Mouse (Mus musculus) myocyte (in vitro differentiated cells): Measurements from ENCODE around the gene Glipr1l1. TPM values are rescaled to one million over a fixed set of nuclear protein-coding genes. Genes with fewer than 3 reads are reported as not detected.
"Not testable (repeated sequence)": the region's sequence is repeated elsewhere in the genome, so short reads cannot be mapped to it uniquely, and the experiment has no call there.

ENCODE experiments used
- H3K27me3 ChIP-seq: one replicate; pipeline ENCODE4 v1.6.1; 2011; ENCODE audit not compliant: control insufficient read depth, insufficient read depth, insufficient read length
- H3K36me3 ChIP-seq: one replicate; pipeline ENCODE4 v1.6.1; 2011; ENCODE audit not compliant: control insufficient read depth, insufficient read depth
- H3K4me2 ChIP-seq: one replicate; pipeline ENCODE4 v1.6.1; 2011; ENCODE audit warnings: low read depth, control low read depth
- H3K4me3 ChIP-seq: one replicate; pipeline ENCODE4 v1.5.1; 2011; ENCODE audit warnings: mild to moderate bottlenecking, control low read depth, moderate library complexity
- H3K79me2 ChIP-seq: one replicate; pipeline ENCODE4 v1.6.1; 2011; ENCODE audit not compliant: control insufficient read depth, insufficient read depth
- H3ac ChIP-seq: one replicate; pipeline ENCODE4 v1.6.1; 2011; ENCODE audit not compliant: control insufficient read depth, insufficient read length
- CEBPB ChIP-seq: IDR thresholded peaks from 2 replicates; pipeline ENCODE4 v1.6.1; 2011; ENCODE audit warnings: mild to moderate bottlenecking, moderate library complexity; ENCODE audit not compliant: poor library complexity, insufficient read depth, severe bottlenecking
- E2F4 ChIP-seq: IDR thresholded peaks from one replicate; pipeline ENCODE4 v1.6.1; 2011; ENCODE audit warnings: mild to moderate bottlenecking, control low read depth, moderate library complexity; ENCODE audit not compliant: insufficient read depth
- MAX ChIP-seq: IDR thresholded peaks from one replicate; pipeline ENCODE4 v1.6.1; 2011; ENCODE audit warnings: low read depth, mild to moderate bottlenecking, control low read depth
- MYOD1 ChIP-seq, 3 experiments: IDR thresholded peaks; one replicate each; pipeline ENCODE4 v1.6.1; 2011; ENCODE audit warnings: control low read depth in 2 of 3, low read depth in 2 of 3, mild to moderate bottlenecking in 2 of 3, moderate library complexity in 1 of 3; ENCODE audit not compliant: insufficient read length in 2 of 3, control insufficient read depth in 1 of 3
- MYOG ChIP-seq, 3 experiments: IDR thresholded peaks; one replicate each; pipeline ENCODE4 v1.6.1; 2011; ENCODE audit warnings: control low read depth in 2 of 3, low read depth in 2 of 3, mild to moderate bottlenecking in 2 of 3; ENCODE audit not compliant: insufficient read length in 2 of 3, control insufficient read depth in 1 of 3, insufficient read depth in 1 of 3
- POLR2A ChIP-seq: IDR thresholded peaks from one replicate; pipeline ENCODE4 v1.6.1; 2011; ENCODE audit warnings: low read depth, mild to moderate bottlenecking, control low read depth, moderate library complexity; ENCODE audit not compliant: insufficient read length
- POLR2AphosphoS2 ChIP-seq: IDR thresholded peaks from one replicate; pipeline ENCODE4 v1.6.1; 2011; ENCODE audit warnings: low read depth, control low read depth; ENCODE audit not compliant: insufficient read length
- REST ChIP-seq: IDR thresholded peaks from one replicate; pipeline ENCODE4 v1.6.1; 2011; ENCODE audit warnings: mild to moderate bottlenecking, control low read depth, moderate library complexity; ENCODE audit not compliant: insufficient read depth, insufficient read length
- SRF ChIP-seq: IDR thresholded peaks from one replicate; pipeline ENCODE4 v1.6.1; 2011; ENCODE audit warnings: low read depth; ENCODE audit not compliant: control insufficient read depth, insufficient read length
- TCF12 ChIP-seq: IDR thresholded peaks from one replicate; pipeline ENCODE4 v1.6.1; 2011; ENCODE audit warnings: mild to moderate bottlenecking, control low read depth; ENCODE audit not compliant: poor library complexity, insufficient read depth, severe bottlenecking
- TCF3 ChIP-seq: IDR thresholded peaks from one replicate; pipeline ENCODE4 v1.6.1; 2011; ENCODE audit warnings: low read depth, control low read depth; ENCODE audit not compliant: insufficient read length
- USF1 ChIP-seq: IDR thresholded peaks from one replicate; pipeline ENCODE4 v1.6.1; 2011; ENCODE audit warnings: low read depth, mild to moderate bottlenecking, control low read depth, moderate library complexity
- polyA plus RNA-seq: library from polyadenylated mRNA; unstranded; fragments of >200 nt; fragmentation: generic; extraction: Trizol; gene quantifications from one replicate; pipeline ENCODE4 v1.2.1, GENCODE M21; 2012; ENCODE audit warnings: missing spikeins

Gene Glipr1l1
- polyA plus RNA-seq, 1 experiment, result not detected

GRCm38 (mm10) chr10:112080044-112080443 is 20.1 kb downstream of the Glipr1l1 start:
- H3ac ChIP-seq, result no peak overlapping the region
- no peaks in the 10 kb centered on the region for H3K36me3 ChIP-seq
- H3K4me3 ChIP-seq, result no peak overlapping the region
- no peak overlapping the region for H3K4me2 ChIP-seq
- no peak for TF ChIP-seq TCF3
- TF ChIP-seq SRF, result no peak
- TF ChIP-seq REST, result no peak
- TF ChIP-seq E2F4, result no peak
- no peak for TF ChIP-seq POLR2A
- no peak for TF ChIP-seq TCF12
- no peak for TF ChIP-seq CEBPB
- no peak for TF ChIP-seq MYOG (IDR thresholded peaks at IDR 0.05; ENCODE audit: control insufficient read depth in 1 of 3, insufficient read depth in 1 of 3, insufficient read length in 2 of 3, low read depth in 2 of 3)
- no peak for TF ChIP-seq USF1
- TF ChIP-seq MAX, result no peak
- H3K79me2 ChIP-seq, result no peaks in the 10 kb centered on the region
- H3K27me3 ChIP-seq, result peaks cover 3% of the 10 kb centered on the region

- Histone ChIP-seq H3K79me2 (no peaks in the 10 kb centered on the region), H3K4me3 (no peak within 1 kb of the TSS), H3K4me2 (no peak within 1 kb of the TSS), H3K27me3 (peaks cover 3% of the 10 kb centered on the region), H3ac (no peak within 1 kb of the TSS), H3K36me3 (no peaks in the 10 kb centered on the region)
- no peak for TF ChIP-seq POLR2AphosphoS2
- no peak for TF ChIP-seq MAX
- TF ChIP-seq MYOD1 (IDR thresholded peaks at IDR 0.05; ENCODE audit: control insufficient read depth in 1 of 3, insufficient read length in 2 of 3, low read depth in 2 of 3), result no peak
- TF ChIP-seq CEBPB, result no peak
- no peak for TF ChIP-seq SRF
- no peak for TF ChIP-seq REST
- no peak for TF ChIP-seq USF1
- TF ChIP-seq E2F4, result no peak
- no peak for TF ChIP-seq TCF12
Measured at GRCm38 (mm10) chr10:112083157-112083556, 23.2 kb downstream of the Glipr1l1 start, which contains the start of gene Glipr1l2. Gene Glipr1l2, plus strand, starts transcription at chr10:112083354.

- H3K27me3 ChIP-seq, H3ac ChIP-seq: not testable (repeated sequence)
Measured at GRCm38 (mm10) chr10:112105785-112106184, 45.8 kb downstream of the Glipr1l1 start.

GRCm38 (mm10) chr10:112110401-112110800 is 50.4 kb downstream of the Glipr1l1 start:
- Histone ChIP-seq H3K4me3 (no peak overlapping the region), H3K36me3 (no peaks in the 10 kb centered on the region), H3K4me2 (no peak overlapping the region), H3K27me3 (no peaks in the 10 kb centered on the region), H3K79me2 (no peaks in the 10 kb centered on the region), H3ac (no peak overlapping the region)
- TF ChIP-seq CEBPB (no peak), USF1 (no peak), E2F4 (no peak), TCF12 (no peak), MYOG (IDR thresholded peaks at IDR 0.05; ENCODE audit: control insufficient read depth in 1 of 3, insufficient read depth in 1 of 3, insufficient read length in 2 of 3, low read depth in 2 of 3) (no peak), POLR2AphosphoS2 (no peak), MYOD1 (IDR thresholded peaks at IDR 0.05; ENCODE audit: control insufficient read depth in 1 of 3, insufficient read length in 2 of 3, low read depth in 2 of 3) (no peak), MAX (no peak), POLR2A (no peak), REST (no peak), SRF (no peak), TCF3 (no peak)

More at GRCm38 (mm10) chr10:112105785-112106184, 45.8 kb downstream of the Glipr1l1 start:
- not testable (repeated sequence) for H3K36me3 ChIP-seq, H3K4me3 ChIP-seq, H3K79me2 ChIP-seq
- peak overlapping the region; percentile 50 for H3K4me2 ChIP-seq

GRCm38 (mm10) chr10:112125090-112125489 is 65.1 kb downstream of the Glipr1l1 start:
- not testable (repeated sequence) for H3K36me3 ChIP-seq, H3K4me3 ChIP-seq, H3K4me2 ChIP-seq, H3ac ChIP-seq, H3K79me2 ChIP-seq, H3K27me3 ChIP-seq

GRCm38 (mm10) chr10:112127682-112128230 is 67.8 kb downstream of the Glipr1l1 start:
- not testable (repeated sequence) for H3K4me2 ChIP-seq, H3K4me3 ChIP-seq, H3K79me2 ChIP-seq, H3K27me3 ChIP-seq, H3K36me3 ChIP-seq, H3ac ChIP-seq

Other genes with a start within 250 kb of the Glipr1l1 start
- gene Krr1, start 87.5 kb upstream of the Glipr1l1 start, polyA plus RNA-seq, result 10.5 TPM
- 2.5 TPM for gene Glipr1, start 57.6 kb upstream of the Glipr1l1 start, polyA plus RNA-seq
- gene Glipr1l2, start 23.2 kb downstream of the Glipr1l1 start, polyA plus RNA-seq, result not detected
- not detected for gene Glipr1l3, start 100.1 kb downstream of the Glipr1l1 start, polyA plus RNA-seq
- 0.04 TPM for gene Caps2, start 103.4 kb downstream of the Glipr1l1 start, polyA plus RNA-seq
- gene Kcnc2, start 210.9 kb downstream of the Glipr1l1 start, polyA plus RNA-seq, result 0.48 TPM